Mouse (Mus musculus) G1E (cell line): ENCODE data around the gene Olfr656.

ENCODE experiments used
- CTCF ChIP-seq: IDR thresholded peaks from 2 replicates; pipeline ENCODE4 v1.5.1; 2012; ENCODE audit warnings: low read depth, low read length, inconsistent platforms, mixed read lengths
- GATA1 ChIP-seq: IDR thresholded peaks from 2 replicates; pipeline ENCODE4 v1.6.1; 2012; ENCODE audit warnings: borderline replicate concordance, low read length, inconsistent platforms, mixed read lengths
- TAL1 ChIP-seq: conservative IDR thresholded peaks from 2 replicates; pipeline ENCODE4 v1.6.1; 2012; ENCODE audit warnings: low read depth, low read length, inconsistent platforms, mixed read lengths

DNA sequence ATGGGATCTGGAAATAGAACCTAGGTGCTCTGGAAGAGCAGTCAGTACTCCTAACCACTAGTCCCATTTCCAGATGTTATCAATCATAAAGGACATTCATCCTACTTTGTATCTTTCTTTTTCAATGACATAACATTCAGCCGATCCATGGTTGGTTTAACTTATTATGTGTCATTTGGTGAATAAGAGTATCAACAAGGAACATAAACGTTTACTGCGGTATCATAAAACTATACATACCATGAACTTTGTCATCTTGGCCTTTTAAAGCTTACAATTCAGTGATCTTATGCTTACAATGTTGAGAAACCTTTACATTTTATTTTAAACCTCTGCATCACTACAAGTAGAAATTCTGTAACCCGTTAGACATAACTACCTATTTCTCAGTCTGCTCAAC lies 32.3 kb upstream of the Olfr656 start:
- TF ChIP-seq CTCF = no peak
- TF ChIP-seq GATA1 = no peak
- no peak for TF ChIP-seq TAL1
